Mouse (Mus musculus): Measurements from ENCODE around the gene Pigk. TPM values are rescaled to one million over a fixed set of nuclear protein-coding genes. Genes with fewer than 3 reads are reported as not detected.

Gene Pigk
- total and polyA plus RNA-seq, 2 experiments from 2014 or later, result 38.2 to 57.8 TPM

DNA sequence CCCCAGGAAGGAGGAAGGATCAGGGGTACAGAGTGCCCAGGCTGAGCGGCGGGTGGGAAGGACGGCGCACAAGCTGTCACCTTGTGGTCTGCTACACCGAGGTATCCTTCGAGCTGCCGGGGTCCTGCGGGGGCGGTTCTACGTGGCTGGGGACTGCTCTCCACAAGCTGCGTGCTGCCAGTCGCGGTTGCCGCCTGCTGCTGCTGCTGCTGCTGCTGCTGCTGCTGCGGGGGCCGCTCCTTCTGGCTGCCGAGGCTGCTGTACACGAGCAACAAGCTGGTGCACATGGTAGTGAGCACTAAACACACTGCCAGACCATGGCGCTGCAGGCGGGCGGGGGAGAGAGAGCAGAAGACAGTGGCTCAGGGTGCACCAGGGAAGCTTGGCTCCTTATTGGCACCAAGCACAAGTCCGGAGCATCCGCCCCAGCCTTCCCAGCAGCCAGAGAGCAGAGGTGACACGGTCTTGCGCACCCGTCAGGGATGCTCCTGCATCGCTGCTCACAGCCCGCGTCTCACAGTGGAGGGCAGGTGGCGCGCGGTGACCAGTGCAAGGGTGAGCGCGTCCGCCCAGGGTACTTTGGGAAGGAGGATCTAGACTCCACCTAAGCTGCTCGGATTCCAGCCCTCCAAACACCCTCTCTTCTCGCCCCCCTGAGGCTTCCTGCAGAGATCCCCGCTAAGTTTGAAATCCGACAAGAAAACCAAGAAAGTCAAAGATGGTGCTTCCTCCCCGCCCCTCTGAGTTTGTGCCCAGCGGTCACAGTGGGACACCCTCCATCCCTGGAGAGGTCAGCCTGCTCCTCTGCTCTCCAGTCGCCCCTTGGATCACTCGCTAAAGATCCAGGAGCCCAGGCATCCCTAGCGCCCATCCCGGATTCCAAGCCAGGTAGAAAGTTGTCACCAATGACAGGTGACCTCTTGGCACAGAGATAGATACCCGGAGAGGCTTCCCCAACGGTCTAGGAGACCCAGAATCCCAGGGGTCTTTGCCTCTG is 267.4 kb downstream of the Pigk start:
- Histone ChIP-seq H3K4me3 (ENCODE audit: low read length) (peak overlapping the region; percentile 46), H3K4me1 (ENCODE audit: insufficient read depth, low read length) (no peaks in the 10 kb centered on the region), H3K9me3 (ENCODE audit: low read length) (no peaks in the 10 kb centered on the region), H3K27ac (peak overlapping the region; percentile 46; the same call in 1 of the 2 replicates), H3K36me3 (ENCODE audit: insufficient read depth, low read length) (no peaks in the 10 kb centered on the region), H3K9ac (replicated peaks; ENCODE audit: low read length) (peak overlapping the region; percentile 51), H3K27me3 (ENCODE audit: insufficient read depth, low read length) (no peaks in the 10 kb centered on the region; the same call in 1 of the 2 replicates), H3K4me2 (ENCODE audit: low read depth, low read length) (peak overlapping the region; percentile 85)
- peak; percentile 75 for ATAC-seq
- TF ChIP-seq CTCF (IDR thresholded peaks at IDR 0.05; ENCODE audit: low read depth), result peak; percentile 34
- DNase-seq (ENCODE audit: low spot score), result peak; percentile 59
- under 1% methylated on average over 46 of the region's 47 CpGs for WGBS

DNA sequence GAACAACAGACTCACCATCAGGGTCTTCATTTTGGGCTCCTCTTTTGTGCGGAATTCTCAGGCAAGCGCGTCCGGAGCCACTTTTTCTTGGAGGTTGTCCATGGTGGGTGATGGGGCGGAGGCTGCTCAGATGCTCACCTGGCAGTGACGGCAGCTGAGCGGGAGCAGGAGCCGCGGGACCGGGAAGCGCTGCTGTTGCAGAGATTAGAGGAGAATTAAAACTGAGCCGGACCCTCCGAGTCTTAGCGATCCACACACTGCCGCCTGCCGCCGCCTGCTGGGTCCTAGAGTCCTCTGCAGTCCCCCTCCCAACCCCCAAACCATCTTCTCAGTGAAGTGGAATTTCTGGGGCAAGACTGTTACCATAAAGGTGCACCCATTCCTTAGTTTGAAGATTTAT is 268.1 kb downstream of the Pigk start, which contains the start of gene St6galnac5:
Gene St6galnac5, minus strand, starts transcription at position 259 of the 400 bp plus-strand sequence.
- WGBS, result under 1% methylated on average over 17 of the region's 17 CpGs
- Histone ChIP-seq H3K9me3 (ENCODE audit: low read length) (no peaks in the 10 kb centered on the region), H3K27me3 (ENCODE audit: insufficient read depth, low read length) (no peaks in the 10 kb centered on the region; the same call in 1 of the 2 replicates), H3K36me3 (ENCODE audit: insufficient read depth, low read length) (no peaks in the 10 kb centered on the region), H3K4me2 (ENCODE audit: low read depth, low read length) (peak within 1 kb of the TSS; percentile 85), H3K27ac (peak within 1 kb of the TSS; percentile 46; the same call in 1 of the 2 replicates), H3K4me1 (ENCODE audit: insufficient read depth, low read length) (no peaks in the 10 kb centered on the region), H3K4me3 (ENCODE audit: low read length) (peak within 1 kb of the TSS; percentile 46), H3K9ac (replicated peaks; ENCODE audit: low read length) (peak within 1 kb of the TSS; percentile 51)
- TF ChIP-seq CTCF (IDR thresholded peaks at IDR 0.05; ENCODE audit: low read depth), result peak; percentile 58
- DNase-seq (ENCODE audit: low spot score) (peak; percentile 77), ATAC-seq (peak; percentile 61; the same call in 1 of the 2 replicates)

DNA sequence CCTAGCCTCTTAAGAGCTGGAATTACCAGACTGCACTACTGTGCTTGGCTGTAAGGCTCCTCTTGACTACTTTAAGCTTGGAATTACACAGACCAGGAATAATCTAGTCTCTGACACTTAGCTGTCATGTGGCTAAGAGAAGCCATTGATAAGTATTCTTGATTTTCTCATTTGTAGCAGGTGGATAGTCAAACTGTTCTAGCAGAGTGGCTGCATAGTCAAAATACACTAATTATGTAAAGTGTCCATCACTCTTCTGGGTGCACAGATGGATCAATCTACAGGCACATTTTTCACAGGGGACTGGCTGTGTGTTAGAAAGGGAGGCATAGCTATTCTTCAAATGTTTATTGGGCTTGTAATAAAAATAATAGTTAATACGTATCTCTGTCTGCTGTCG is 276.9 kb downstream of the Pigk start:
- Histone ChIP-seq H3K36me3 (ENCODE audit: insufficient read depth, low read length) (no peaks in the 10 kb centered on the region), H3K9ac (replicated peaks; ENCODE audit: low read length) (no peak overlapping the region), H3K9me3 (ENCODE audit: low read length) (no peaks in the 10 kb centered on the region), H3K4me2 (ENCODE audit: low read depth, low read length) (no peak overlapping the region), H3K27ac (no peak overlapping the region), H3K27me3 (ENCODE audit: insufficient read depth, low read length) (no peaks in the 10 kb centered on the region), H3K4me3 (ENCODE audit: low read length) (no peak overlapping the region), H3K4me1 (ENCODE audit: insufficient read depth, low read length) (no peaks in the 10 kb centered on the region)
- no peak for DNase-seq (ENCODE audit: low spot score)
- no peak for ATAC-seq
- TF ChIP-seq CTCF (IDR thresholded peaks at IDR 0.05; ENCODE audit: low read depth), result no peak
- WGBS, result 93% methylated on average over 2 of the region's 2 CpGs

DNA sequence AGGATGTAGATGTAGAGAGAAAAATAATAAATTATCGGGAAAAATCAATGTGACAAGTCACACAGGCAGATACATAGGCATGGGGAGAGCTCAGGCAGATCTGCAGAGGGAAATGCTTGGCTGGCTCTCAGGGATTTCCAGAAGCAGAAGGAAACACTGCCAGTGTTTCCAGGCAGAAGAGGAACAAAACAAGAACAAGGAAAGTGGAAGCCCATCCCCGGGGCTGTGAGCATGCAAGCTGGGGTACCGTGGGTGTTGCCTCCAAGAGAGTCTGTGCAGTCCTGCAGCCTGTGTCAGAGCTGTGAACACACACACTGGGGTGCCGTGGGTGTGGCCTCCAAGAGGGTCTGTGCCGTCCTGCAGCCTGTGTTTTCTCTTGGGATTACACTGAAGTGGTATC is 279.7 kb downstream of the Pigk start:
- 63% methylated on average over 5 of the region's 5 CpGs for WGBS
- ATAC-seq, result no peak
- no peak overlapping the region for H3K9ac ChIP-seq (replicated peaks; ENCODE audit: low read length)

DNA sequence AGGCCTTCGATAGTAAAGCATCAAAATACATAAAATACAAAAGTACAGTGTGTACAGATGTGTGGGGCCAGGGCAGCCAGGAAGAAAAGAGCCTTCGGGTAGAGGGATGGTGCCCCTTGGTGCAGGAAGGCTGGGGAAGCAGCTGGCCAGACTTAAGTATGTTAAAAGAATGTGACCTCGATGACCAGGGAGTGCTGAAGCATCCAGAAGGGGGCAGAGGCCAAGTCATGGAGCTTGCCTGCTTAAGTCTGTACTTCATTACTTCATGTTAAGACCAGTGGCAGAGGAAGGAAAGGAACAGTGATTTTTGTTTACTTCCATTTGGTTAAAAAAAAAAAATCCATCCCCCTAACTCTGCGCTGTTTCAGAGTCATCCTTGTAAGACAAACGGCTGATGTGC is 284.2 kb downstream of the Pigk start:
- no peak overlapping the region for H3K4me2 ChIP-seq (ENCODE audit: low read depth, low read length)
- no peak for TF ChIP-seq CTCF (IDR thresholded peaks at IDR 0.05; ENCODE audit: low read depth)
- no peaks in the 10 kb centered on the region for H3K9me3 ChIP-seq (ENCODE audit: low read length)
- H3K36me3 ChIP-seq (ENCODE audit: insufficient read depth, low read length), result no peaks in the 10 kb centered on the region
- H3K4me3 ChIP-seq (ENCODE audit: low read length), result no peak overlapping the region
- WGBS, result 61% methylated on average over 5 of the region's 5 CpGs
- DNase-seq (ENCODE audit: low spot score) (no peak), ATAC-seq (no peak)
- no peak overlapping the region for H3K27ac ChIP-seq
- no peaks in the 10 kb centered on the region for H3K27me3 ChIP-seq (ENCODE audit: insufficient read depth, low read length)
- H3K4me1 ChIP-seq (ENCODE audit: insufficient read depth, low read length), result no peaks in the 10 kb centered on the region
- H3K9ac ChIP-seq (replicated peaks; ENCODE audit: low read length), result no peak overlapping the region

More for the DNA sequence above, 279.7 kb downstream of the Pigk start:
- Histone ChIP-seq H3K9me3 (ENCODE audit: low read length) (no peaks in the 10 kb centered on the region), H3K27me3 (ENCODE audit: insufficient read depth, low read length) (no peaks in the 10 kb centered on the region), H3K36me3 (ENCODE audit: insufficient read depth, low read length) (no peaks in the 10 kb centered on the region), H3K4me3 (ENCODE audit: low read length) (no peak overlapping the region), H3K27ac (no peak overlapping the region), H3K4me1 (ENCODE audit: insufficient read depth, low read length) (no peaks in the 10 kb centered on the region), H3K4me2 (ENCODE audit: low read depth, low read length) (no peak overlapping the region)
- no peak for DNase-seq (ENCODE audit: low spot score)
- no peak for TF ChIP-seq CTCF (IDR thresholded peaks at IDR 0.05; ENCODE audit: low read depth)

DNA sequence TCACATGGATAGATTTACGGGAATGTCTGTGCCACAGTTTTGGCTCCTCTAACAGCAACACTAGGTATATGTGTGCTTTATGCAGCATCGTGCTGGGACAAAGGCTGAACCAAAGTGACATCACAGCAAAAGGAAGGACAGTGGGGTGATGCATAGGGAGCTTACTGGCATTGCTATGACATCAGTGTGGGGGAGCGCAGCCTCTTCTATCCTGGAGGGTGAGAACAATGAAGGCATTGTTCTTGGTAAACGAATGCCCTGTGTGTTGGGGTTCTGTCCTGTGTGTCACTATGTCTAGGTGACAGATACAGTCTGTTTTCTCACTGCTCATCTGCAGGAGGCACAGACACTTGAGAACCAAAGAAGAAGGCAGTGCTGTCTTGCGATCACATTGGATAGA is 285.0 kb downstream of the Pigk start:
- H3K4me3 ChIP-seq (ENCODE audit: low read length), result no peak overlapping the region
- no peaks in the 10 kb centered on the region for H3K36me3 ChIP-seq (ENCODE audit: insufficient read depth, low read length)
- ATAC-seq (peak; percentile 43; the same call in 1 of the 2 replicates), DNase-seq (ENCODE audit: low spot score) (no peak)
- TF ChIP-seq CTCF (IDR thresholded peaks at IDR 0.05; ENCODE audit: low read depth), result no peak
- H3K4me2 ChIP-seq (ENCODE audit: low read depth, low read length), result no peak overlapping the region
- H3K4me1 ChIP-seq (ENCODE audit: insufficient read depth, low read length), result no peaks in the 10 kb centered on the region
- H3K27ac ChIP-seq, result no peak overlapping the region
- WGBS, result 47% methylated on average over 5 of the region's 5 CpGs
- H3K27me3 ChIP-seq (ENCODE audit: insufficient read depth, low read length), result no peaks in the 10 kb centered on the region
- no peaks in the 10 kb centered on the region for H3K9me3 ChIP-seq (ENCODE audit: low read length)
- H3K9ac ChIP-seq (replicated peaks; ENCODE audit: low read length), result no peak overlapping the region
